ENCODE assay signal across 14 mouse cellular contexts in the genomic region with DNA sequence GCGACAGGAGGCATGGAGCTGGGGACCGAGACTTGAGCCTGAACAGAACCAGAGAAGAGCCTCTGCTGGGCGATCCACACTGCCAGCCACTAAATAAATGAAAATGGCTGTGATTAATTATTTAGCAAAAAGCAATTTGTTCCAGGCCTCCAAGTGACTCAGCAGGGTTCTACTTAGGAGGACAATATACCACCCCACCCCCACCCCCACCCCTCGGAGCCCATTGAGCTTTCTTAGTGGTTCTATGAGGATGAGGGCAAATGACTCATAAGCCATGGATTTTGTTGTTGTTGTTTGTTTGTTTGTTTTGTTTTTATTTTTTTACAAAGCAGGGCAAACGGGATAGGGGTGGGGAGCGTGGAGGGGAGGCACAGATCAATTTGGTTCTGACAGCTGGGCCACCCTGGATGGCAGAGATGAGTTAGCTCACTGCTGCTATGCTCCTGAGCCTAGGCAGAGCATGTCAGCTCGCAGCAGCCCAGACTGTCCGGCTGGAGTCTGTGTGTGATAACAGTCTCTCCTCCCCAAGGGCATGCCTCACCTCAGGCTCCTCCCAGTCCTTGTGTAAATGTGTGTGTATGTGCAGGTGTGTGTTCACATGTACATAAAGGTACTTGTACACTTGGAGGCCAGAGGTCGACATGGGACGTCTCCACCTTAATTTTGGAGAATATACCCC. TPM values are rescaled to one million over a fixed set of nuclear protein-coding genes. Genes with fewer than 3 reads are reported as not detected.
DNase-seq lines count a peak whose midpoint lies in the region; ATAC-seq and TF ChIP-seq lines count a peak whose summit lies in the region.
"Had no signal": no experiment of that assay in that cellular context is flagged by ENCODE, and none has a peak within 500 bp of the region (broad histone marks: within the 10 kb centered on the region; RNA-seq: fewer than 3 reads in every experiment).

No protein-coding gene starts in this region.

- no peak overlapping the region for H3K9ac ChIP-seq in hindbrain, embryonic 16.5 days (ENCODE audit: low read depth, low read length)
- H3K9ac ChIP-seq in neural tube, embryonic 13.5 days, result no peak overlapping the region
- H3K9ac ChIP-seq: embryonic facial prominence, embryonic 15.5 days; heart, embryonic 15.5 days; kidney, embryonic 15.5 days had no signal

- H3K27ac ChIP-seq in layer of hippocampus, adult 2 months, result peak overlapping the region; percentile 64
- H3K27ac ChIP-seq in hindbrain, embryonic 16.5 days (ENCODE audit: low read depth, low read length), result no peak overlapping the region
- peak overlapping the region; percentile 53 for H3K27ac ChIP-seq in neural tube, embryonic 13.5 days (replicated peaks)
- H3K27ac ChIP-seq: embryonic facial prominence, embryonic 15.5 days; heart, embryonic 15.5 days; kidney, embryonic 15.5 days had no signal

- WGBS in hindbrain, embryonic 16.5 days, result 52% methylated on average over 10 of the region's 10 CpGs
- 49% methylated on average over 10 of the region's 10 CpGs for WGBS in neural tube, embryonic 13.5 days

- DNase-seq in layer of hippocampus, adult 2 months (ENCODE audit: low spot score in 2 of 2), result no peak
- no peak for DNase-seq in layer of hippocampus, adult 8-10 months (ENCODE audit: low spot score in 2 of 2)
- DNase-seq in Patski (ENCODE audit: low read depth, low spot score), result no peak
- DNase-seq in gastrocnemius, adult 18-20 months (ENCODE audit: low spot score), result no peak
- no peak for DNase-seq in cerebellum, postnatal 14 days
- no peak for DNase-seq in adrenal gland, postnatal 10 days
- DNase-seq: adrenal gland, adult 8-10 months; cerebellum, adult 9-10 months; lung, postnatal 4 days had no signal

- H3K27me3 ChIP-seq in Patski, result no peaks in the 10 kb centered on the region
- no peaks in the 10 kb centered on the region for H3K27me3 ChIP-seq in hindbrain, embryonic 16.5 days (replicated peaks; ENCODE audit: control insufficient read depth, insufficient read depth, low read length)
- H3K27me3 ChIP-seq in neural tube, embryonic 13.5 days, result no peaks in the 10 kb centered on the region
- H3K27me3 ChIP-seq: embryonic facial prominence, embryonic 15.5 days; heart, embryonic 15.5 days; kidney, embryonic 15.5 days had no signal

- CTCF ChIA-PET in Patski (lab: Charles Lee), result interaction anchor here (1.2 kb wide), 1 partner anchor 10 kb away, joined by 3 read pairs; no protein-coding TSS in a partner anchor

- peak; percentile 71 for ATAC-seq in Patski
- peak; percentile 60; the same call in 1 of the 2 replicates for ATAC-seq in hindbrain, embryonic 16.5 days
- peak; percentile 75 for ATAC-seq in neural tube, embryonic 13.5 days (ENCODE audit: low read depth)

- no peaks in the 10 kb centered on the region for H3K36me3 ChIP-seq in hindbrain, embryonic 16.5 days (ENCODE audit: control insufficient read depth, insufficient read depth, low read length)
- H3K36me3 ChIP-seq in neural tube, embryonic 13.5 days, result no peaks in the 10 kb centered on the region
- H3K36me3 ChIP-seq: embryonic facial prominence, embryonic 15.5 days; heart, embryonic 15.5 days; kidney, embryonic 15.5 days had no signal

- no peak overlapping the region for H3K4me2 ChIP-seq in hindbrain, embryonic 16.5 days (ENCODE audit: low read length)
- H3K4me2 ChIP-seq in neural tube, embryonic 13.5 days, result no peak overlapping the region
- H3K4me2 ChIP-seq: embryonic facial prominence, embryonic 15.5 days; heart, embryonic 15.5 days; kidney, embryonic 15.5 days had no signal

- POLR2A ChIA-PET in Patski (lab: Charles Lee), result no interaction called here

- no peak overlapping the region for H3K4me3 ChIP-seq in layer of hippocampus, adult 2 months
- no peak overlapping the region for H3K4me3 ChIP-seq in hindbrain, embryonic 16.5 days (ENCODE audit: low read length)
- H3K4me3 ChIP-seq in neural tube, embryonic 13.5 days, result no peak overlapping the region
- H3K4me3 ChIP-seq: embryonic facial prominence, embryonic 15.5 days; heart, embryonic 15.5 days; kidney, embryonic 15.5 days had no signal

- no peaks in the 10 kb centered on the region for H3K9me3 ChIP-seq in hindbrain, embryonic 16.5 days (ENCODE audit: control insufficient read depth, low read length)
- no peaks in the 10 kb centered on the region for H3K9me3 ChIP-seq in neural tube, embryonic 13.5 days
- H3K9me3 ChIP-seq: embryonic facial prominence, embryonic 15.5 days; heart, embryonic 15.5 days; kidney, embryonic 15.5 days had no signal

- no peaks in the 10 kb centered on the region for H3K4me1 ChIP-seq in hindbrain, embryonic 16.5 days (ENCODE audit: control insufficient read depth, insufficient read depth, low read depth, low read length)
- H3K4me1 ChIP-seq in neural tube, embryonic 13.5 days (replicated peaks), result peaks cover 18% of the 10 kb centered on the region
- H3K4me1 ChIP-seq: kidney, embryonic 15.5 days had no signal

- TF ChIP-seq CTCF in layer of hippocampus, adult 2 months (conservative IDR thresholded peaks at IDR 0.05), result no peak
- TF ChIP-seq CTCF in Patski (IDR thresholded peaks at IDR 0.05), result no peak

- in situ Hi-C loops in Patski (cut with MboI; ENCODE audit: low pct_unique_long_range_greater_than_20kb), result no loop called here

RNA-seq across cellular contexts. Expression of a gene that starts 31.6 kb away (rescaled TPM):
- 10 to 100 TPM; 26.7 to 27.0 TPM for total RNA-seq in layer of hippocampus, adult 2 months (2021)
- 10 to 100 TPM; 26.1 to 30.8 (median 29.7) TPM for total RNA-seq in layer of hippocampus, adult 8-10 months (2022)
- 8.9 TPM for polyA plus RNA-seq in Patski (2021)
- 25.4 and 29.7 TPM in 2 replicates for polyA plus RNA-seq in hindbrain, embryonic 16.5 days (2015; fragmentation: Nextera tagmentation; extraction: Ambion mirVana)
- 26.0 and 34.8 TPM in 2 replicates for polyA plus RNA-seq in neural tube, embryonic 13.5 days (2015; fragmentation: Nextera tagmentation; extraction: Ambion mirVana)
- under 1 TPM; 0.25 to 0.69 TPM for total RNA-seq in gastrocnemius, adult 18-20 months (2021)
- total RNA-seq in adrenal gland, postnatal 10 days (2021), result 1 to 10 TPM; 3.0 to 5.4 TPM

Comparison
In these comparisons a context has a peak if more than half of its experiments do, and no peak if none do; other contexts are left out.
1. RNA of a gene that starts 31.6 kb away (total RNA-seq): 26.1 to 30.8 TPM in layer of hippocampus, adult 8-10 months and 26.7 to 27.0 TPM in layer of hippocampus, adult 2 months; 3.0 to 5.4 TPM in adrenal gland, postnatal 10 days and 0.25 to 0.69 TPM in gastrocnemius, adult 18-20 months; every median in the first group is over 4 times any median in the second.
2. Peak in every context shown above with its lines, with median percentiles within 50 percentile points of each other: ATAC-seq.